Mouse (Mus musculus) bone marrow macrophage, adult 2 months (primary cell): ENCODE data around the gene Kcnk1. TPM values are rescaled to one million over a fixed set of nuclear protein-coding genes. Genes with fewer than 3 reads are reported as not detected.

Source experiments
- H3K27ac ChIP-seq: 2 replicates; pipeline ENCODE4 v1.5.1; 2012; ENCODE audit warnings: low read depth, low read length; ENCODE audit not compliant: insufficient read depth
- H3K4me1 ChIP-seq: 2 replicates; pipeline ENCODE4 v1.6.1; 2012; ENCODE audit warnings: low read length; ENCODE audit not compliant: control insufficient read depth, insufficient read depth
- H3K4me3 ChIP-seq: 2 replicates; pipeline ENCODE4 v1.5.1; 2012; ENCODE audit warnings: mild to moderate bottlenecking, low read length, moderate library complexity; ENCODE audit not compliant: insufficient read depth
- CTCF ChIP-seq: IDR thresholded peaks from 2 replicates; pipeline ENCODE4 v1.5.1; 2012; ENCODE audit warnings: low read depth, mild to moderate bottlenecking, low read length, moderate library complexity
- POLR2A ChIP-seq: IDR thresholded peaks from 2 replicates; pipeline ENCODE4 v1.6.1; 2012; ENCODE audit warnings: mild to moderate bottlenecking, low read depth, low read length, borderline replicate concordance
- polyA plus RNA-seq: library from polyadenylated mRNA; stranded (reverse); fragments of >200 nt; gene quantifications from 2 replicates; pipeline ENCODE4 v1.2.4, GENCODE M21; 2012; ENCODE audit not compliant: missing spikeins, insufficient read depth, insufficient read length

Kcnk1 gene
- polyA plus RNA-seq, result not detected in 2 replicates

DNA sequence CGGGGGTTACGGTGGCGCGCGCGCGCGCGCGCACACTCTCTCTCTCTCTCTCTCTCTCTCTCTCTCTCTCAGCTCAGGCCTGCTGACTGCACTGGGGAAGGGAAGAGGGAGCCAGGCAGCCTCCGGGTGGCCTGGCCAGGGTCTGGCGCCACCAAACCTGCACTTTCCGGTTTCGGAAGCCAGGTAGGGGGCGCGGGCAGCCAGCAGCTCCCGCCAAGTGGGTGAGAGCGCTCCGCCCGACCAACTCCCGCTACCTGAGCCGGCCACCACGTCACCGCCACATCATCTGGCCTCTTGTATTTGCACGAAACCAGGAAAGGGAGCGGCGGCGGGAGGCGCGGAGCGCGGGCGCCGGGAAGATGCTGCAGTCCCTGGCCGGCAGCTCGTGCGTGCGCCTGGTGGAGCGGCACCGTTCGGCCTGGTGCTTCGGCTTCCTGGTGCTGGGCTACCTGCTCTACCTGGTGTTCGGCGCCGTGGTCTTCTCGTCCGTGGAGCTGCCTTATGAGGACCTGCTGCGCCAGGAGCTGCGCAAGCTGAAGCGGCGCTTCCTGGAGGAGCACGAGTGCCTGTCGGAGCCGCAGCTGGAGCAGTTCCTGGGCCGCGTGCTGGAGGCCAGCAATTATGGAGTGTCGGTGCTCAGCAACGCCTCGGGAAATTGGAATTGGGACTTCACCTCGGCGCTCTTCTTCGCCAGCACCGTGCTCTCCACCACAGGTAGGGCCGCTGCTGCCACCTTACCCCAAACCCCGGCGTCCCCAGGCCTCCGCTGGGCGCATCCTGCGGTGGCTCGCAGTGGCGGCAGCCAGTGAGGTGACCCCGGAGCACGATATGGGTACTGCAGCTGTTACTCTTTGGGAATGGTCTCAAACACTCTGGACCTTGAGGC, at the start of gene Kcnk1:
TSS of gene Kcnk1 (plus strand) at position 70 of the 886 bp plus-strand sequence.
- TF ChIP-seq CTCF, result no peak
- TF ChIP-seq POLR2A, result no peak
- Histone ChIP-seq H3K4me1 (no peaks in the 10 kb centered on the region), H3K4me3 (no peak within 1 kb of the TSS), H3K27ac (no peak within 1 kb of the TSS)

DNA sequence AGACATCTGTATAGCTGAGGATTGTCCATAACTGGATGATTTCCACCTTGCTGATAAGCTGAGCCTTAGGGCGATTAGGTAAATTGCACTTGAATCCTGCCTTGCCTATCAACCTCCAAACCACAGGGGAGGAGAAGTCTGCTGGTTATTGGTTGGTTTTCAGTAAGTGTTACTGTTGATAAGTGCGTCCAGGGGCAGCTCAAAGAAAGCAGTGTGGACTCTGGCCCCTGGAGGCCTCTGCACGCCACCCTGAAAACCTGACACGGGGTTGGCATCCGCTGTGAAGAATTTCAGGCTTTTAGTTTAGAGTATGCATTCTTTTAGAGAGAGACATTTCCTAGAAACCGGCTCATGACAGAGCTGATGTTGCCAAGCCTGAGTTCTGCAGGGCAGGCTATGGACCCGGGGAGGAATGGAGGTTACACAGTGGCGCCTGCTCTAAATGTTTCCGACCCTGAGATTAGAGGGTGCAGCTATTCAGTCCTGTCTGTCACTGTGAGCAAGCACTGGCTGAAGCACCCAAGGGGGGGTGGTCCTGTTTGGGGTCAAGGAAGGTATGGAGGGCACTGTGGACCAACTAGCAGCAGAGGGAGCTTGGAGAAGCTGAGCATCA, 46.2 kb upstream of the Kcnk1 start:
- no peak overlapping the region for H3K4me3 ChIP-seq
- TF ChIP-seq POLR2A (no peak), CTCF (no peak)
- H3K4me1 ChIP-seq, result peaks cover 8% of the 10 kb centered on the region
- no peak overlapping the region for H3K27ac ChIP-seq

DNA sequence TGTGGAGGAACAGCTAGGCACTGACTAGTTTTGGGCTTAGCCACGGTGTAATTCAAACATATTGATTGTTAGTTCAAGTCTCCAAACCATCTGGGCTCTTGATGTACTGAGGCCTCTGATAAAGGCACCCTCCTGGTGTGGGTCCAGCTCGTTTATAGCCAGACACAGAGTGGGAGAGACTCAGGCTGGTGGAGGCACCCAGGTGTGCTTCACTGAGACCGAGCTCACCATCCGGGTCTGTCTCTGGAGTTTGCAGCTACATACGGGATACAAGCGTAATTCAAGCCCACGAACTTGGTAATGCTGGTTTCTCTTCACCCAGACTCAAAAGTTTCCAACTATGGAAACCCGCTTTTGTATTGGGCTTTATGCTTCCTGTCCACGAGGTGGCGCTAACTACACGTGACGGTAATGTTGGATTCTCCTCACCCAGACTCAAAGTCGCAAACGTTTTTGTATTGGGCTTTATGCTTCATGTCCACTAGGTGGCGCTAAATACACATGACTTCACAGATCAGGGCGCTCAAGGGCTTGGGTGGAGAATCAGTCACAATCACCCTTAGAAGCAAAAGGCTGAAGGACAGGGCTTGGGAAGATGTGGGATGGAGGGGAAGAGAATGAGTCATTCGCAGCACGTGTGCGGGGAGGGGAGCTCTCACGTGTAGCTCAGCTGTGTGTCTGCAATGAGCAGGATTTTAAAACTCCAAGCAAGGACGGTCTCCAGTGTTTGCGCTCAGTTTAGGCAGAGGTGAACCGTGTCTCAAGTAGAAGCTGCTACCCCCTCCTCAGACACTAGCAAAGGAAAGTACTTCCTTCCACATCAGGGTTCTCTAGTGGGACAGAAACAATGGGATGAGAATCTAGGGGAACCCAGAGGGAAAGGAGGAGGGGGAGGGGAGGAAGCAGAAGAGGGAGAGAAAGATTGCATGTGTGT, 44.7 kb upstream of the Kcnk1 start:
- Histone ChIP-seq H3K4me3 (no peak overlapping the region), H3K4me1 (peaks cover 8% of the 10 kb centered on the region), H3K27ac (no peak overlapping the region)
- TF ChIP-seq CTCF, result peak; percentile 62
- no peak for TF ChIP-seq POLR2A

DNA sequence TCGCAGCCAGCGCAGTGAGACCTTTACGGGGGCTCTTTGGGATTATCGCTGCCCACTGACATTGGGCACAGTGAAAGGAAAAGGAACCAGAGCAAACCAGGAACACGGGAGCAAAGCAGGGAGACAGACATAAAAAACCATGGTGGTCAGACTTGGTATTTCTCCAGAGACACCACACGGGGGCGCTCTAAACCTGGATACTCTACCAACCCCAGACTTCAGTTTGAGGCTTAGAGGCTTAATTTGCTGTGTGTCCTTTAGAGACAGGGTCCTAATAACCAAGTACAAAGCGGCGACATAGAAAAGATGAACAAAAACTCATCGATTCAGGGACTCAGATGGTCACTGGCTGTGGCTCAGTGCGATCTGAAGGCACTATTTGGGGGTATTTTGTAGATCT, 39.3 kb upstream of the Kcnk1 start:
- Histone ChIP-seq H3K4me1 (no peaks in the 10 kb centered on the region), H3K27ac (no peak overlapping the region), H3K4me3 (no peak overlapping the region)
- TF ChIP-seq POLR2A (no peak), CTCF (peak; percentile 40; the same call in 1 of the 2 replicates)

DNA sequence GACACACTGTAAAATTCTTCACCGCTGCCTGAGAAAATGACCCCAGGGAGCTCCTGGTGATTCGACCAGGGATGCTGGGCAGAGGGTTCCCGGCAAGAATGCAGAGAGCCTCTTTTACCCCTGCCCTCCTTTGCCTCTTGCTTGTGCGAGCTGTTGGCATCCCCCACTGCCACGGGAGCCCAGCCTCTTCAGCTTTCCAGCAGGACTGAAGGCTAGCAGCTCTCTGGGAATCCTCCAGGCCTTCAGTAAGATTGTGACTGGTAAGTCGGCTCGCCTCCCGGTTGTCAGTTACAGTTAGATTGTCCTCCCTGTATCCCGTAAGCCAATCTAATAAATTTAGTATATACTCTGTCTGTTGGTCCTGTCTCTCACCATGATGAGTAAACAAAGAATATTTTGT, 38.2 kb upstream of the Kcnk1 start:
- H3K4me1 ChIP-seq, result no peaks in the 10 kb centered on the region
- no peak for TF ChIP-seq CTCF
- TF ChIP-seq POLR2A, result no peak
- H3K4me3 ChIP-seq, result no peak overlapping the region

DNA sequence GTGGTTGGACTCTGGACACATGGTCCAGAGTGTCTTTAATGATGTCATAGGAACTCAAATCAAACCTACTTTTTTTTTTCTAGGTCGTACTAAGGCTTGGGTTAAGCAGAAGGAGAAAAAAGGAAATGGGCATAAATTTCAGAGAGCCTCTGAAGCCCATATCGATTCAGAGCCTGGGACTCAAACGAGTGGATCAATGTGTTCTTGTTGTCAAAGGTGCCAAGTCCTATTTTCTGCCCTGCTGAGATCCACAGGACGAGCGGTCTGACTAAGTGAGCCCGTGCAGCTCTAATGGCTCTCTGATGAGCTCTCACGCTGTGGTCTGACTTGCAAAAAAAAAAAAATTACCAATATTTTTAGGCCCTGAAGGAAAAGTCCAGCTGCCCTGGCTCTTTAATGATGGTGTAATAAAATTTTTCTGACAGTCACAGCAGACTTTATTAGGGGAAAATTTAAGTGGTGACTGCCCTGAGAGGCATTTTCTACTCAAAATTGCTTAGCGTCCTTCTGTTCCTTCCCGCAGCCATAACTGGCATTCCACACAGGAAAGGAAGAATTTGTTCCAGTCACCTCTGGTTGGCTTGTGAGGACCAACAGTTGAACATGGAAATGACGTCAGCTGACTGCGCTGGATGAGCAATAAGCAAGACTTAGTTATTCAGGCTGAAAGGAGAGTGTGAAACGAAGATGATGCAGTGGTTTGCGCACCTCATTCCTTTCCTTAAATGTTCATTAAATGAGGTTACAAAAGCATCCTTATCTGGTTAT, 37.6 kb upstream of the Kcnk1 start:
- H3K27ac ChIP-seq, result no peak overlapping the region
- no peak overlapping the region for H3K4me3 ChIP-seq
- no peaks in the 10 kb centered on the region for H3K4me1 ChIP-seq
- TF ChIP-seq CTCF (no peak), POLR2A (no peak)

More for the DNA sequence above, 38.2 kb upstream of the Kcnk1 start:
- H3K27ac ChIP-seq, result no peak overlapping the region

DNA sequence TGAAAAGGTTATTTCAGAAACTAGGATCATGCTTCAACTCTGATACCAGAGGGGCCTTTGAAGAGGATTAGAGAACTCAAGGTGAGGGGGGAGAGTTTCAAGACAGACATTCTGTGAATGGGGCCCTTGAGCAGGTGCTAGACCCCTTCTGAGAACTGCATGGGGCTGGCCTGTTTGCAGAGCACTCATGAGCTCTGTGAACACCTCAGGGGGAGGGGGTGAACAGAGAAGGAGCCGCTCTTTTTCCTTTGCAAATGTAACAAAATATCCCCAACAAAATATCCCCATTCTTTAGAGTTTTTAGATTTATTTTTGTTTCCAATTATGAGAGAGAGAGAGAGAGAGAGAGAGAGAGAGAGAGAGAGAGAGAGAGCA, 37.0 kb upstream of the Kcnk1 start:
- H3K27ac ChIP-seq, result no peak overlapping the region
- TF ChIP-seq POLR2A (no peak), CTCF (no peak)
- no peaks in the 10 kb centered on the region for H3K4me1 ChIP-seq
- no peak overlapping the region for H3K4me3 ChIP-seq

DNA sequence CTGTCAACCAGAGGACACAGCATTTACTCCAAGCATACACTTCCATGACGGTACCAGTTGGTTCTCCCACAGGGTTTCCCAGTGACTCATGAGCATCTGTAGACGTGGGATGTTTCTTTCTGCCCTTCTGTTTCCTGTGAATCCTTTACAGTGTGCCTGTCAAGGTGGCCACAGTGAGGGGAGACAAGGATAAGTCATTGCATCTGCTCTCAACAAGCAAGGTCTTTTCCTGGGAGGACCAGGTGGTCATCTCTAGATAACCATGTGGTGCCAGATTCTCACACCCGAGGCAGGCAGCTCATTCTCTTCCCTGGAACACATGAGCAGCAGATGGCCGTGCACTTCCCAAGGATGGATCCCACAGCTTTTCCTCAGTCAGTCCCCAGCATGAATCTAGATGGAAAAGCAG, 35.6 kb upstream of the Kcnk1 start:
- no peaks in the 10 kb centered on the region for H3K4me1 ChIP-seq
- H3K27ac ChIP-seq, result no peak overlapping the region
- TF ChIP-seq CTCF (no peak), POLR2A (no peak)
- no peak overlapping the region for H3K4me3 ChIP-seq

DNA sequence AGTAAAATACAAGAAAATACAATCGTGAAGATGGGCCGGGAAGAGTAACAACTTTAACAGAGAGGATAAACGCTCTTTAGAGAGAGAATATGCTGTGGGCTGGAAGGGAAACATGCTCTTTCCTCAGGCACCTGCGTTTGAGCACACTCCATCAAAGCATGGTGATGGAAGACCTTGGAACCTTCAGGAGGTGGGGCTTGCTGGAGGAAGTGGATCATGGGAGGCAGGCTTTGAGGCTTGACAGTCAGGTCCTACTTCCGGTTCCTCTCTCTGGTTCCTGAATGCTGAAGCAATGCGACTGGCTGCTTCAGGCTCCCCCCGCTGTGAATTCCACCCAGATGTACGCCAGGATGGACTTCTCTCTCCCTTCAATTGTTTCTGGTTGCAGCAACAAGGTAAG, 34.9 kb upstream of the Kcnk1 start:
- H3K27ac ChIP-seq, result no peak overlapping the region
- no peaks in the 10 kb centered on the region for H3K4me1 ChIP-seq
- H3K4me3 ChIP-seq, result peak overlapping the region; percentile 38
- no peak for TF ChIP-seq CTCF
